Mouse (Mus musculus) stomach, postnatal 0 days (tissue): ENCODE measurements at regions not wholly inside any gene's neighbourhood (a gene's known extent, or its start where the extent isn't known, plus 50 kb on each side); places are given as distances from the start of the nearest gene placed in this dataset.

ENCODE experiments used
- CTCF ChIP-seq: IDR thresholded peaks from 2 replicates; pipeline ENCODE4 v1.5.1; 2016; ENCODE audit warnings: antibody characterized with exemption, low read depth, mild to moderate bottlenecking, moderate library complexity
- EP300 ChIP-seq: optimal IDR thresholded peaks from 2 replicates; pipeline ENCODE3; 2016; ENCODE audit warnings: antibody characterized with exemption

GRCm38 (mm10) chr10:17411300-17411987 lies 311.6 kb upstream of the Cited2 start:
- TF ChIP-seq CTCF (no peak), EP300 (no peak)
